In the genomic region with DNA sequence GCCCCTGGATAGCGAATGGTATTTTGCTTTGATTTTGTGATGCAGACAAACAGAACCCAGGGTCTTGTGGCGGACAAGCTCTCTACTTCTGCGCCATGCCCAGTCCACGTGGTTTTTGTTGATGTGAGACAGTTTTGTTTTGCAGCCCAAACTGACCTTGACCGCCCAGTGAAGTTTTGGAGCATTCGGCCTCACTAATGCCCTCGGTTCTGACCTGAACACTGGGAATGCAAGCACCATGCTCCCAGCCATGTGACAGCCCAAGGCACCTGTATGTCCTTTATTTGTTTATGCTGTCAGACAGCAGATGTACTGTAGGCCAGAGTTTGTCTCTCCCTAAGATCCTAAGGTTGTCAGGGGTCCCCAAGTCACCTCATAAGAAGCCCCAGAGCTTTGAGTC, we compare ENCODE assay signal across 22 mouse cellular contexts. TPM values are rescaled to one million over a fixed set of nuclear protein-coding genes. Genes with fewer than 3 reads are reported as not detected.
"Had no signal": no experiment of that assay in that cellular context is flagged by ENCODE, and none has a peak within 500 bp of the region (broad histone marks: within the 10 kb centered on the region; RNA-seq: fewer than 3 reads in every experiment).

No protein-coding gene starts in this region.

- H3K27ac ChIP-seq: intestine, embryonic 15.5 days; kidney, postnatal 0 days; liver, embryonic 14.5 days; lung, embryonic 15.5 days; midbrain, embryonic 10.5 days; midbrain, embryonic 13.5 days; neural tube, embryonic 13.5 days had no signal

- H3K4me3 ChIP-seq: intestine, embryonic 15.5 days; limb, embryonic 12.5 days; limb, embryonic 15.5 days; lung, embryonic 15.5 days; megakaryocyte, embryonic 14.5 days; midbrain, embryonic 10.5 days; midbrain, embryonic 13.5 days; myocyte; neural tube, embryonic 13.5 days had no signal

- H3K4me2 ChIP-seq: intestine, embryonic 15.5 days; limb, embryonic 12.5 days; limb, embryonic 15.5 days; lung, embryonic 15.5 days; midbrain, embryonic 13.5 days; neural tube, embryonic 13.5 days had no signal

- DNase-seq: left cerebral cortex, postnatal 4 days; lung, adult 18-20 months; lung, postnatal 10 days; lung, postnatal 36 days; thymus, adult 18-20 months; thymus, postnatal 36 days had no signal

- H3K4me1 ChIP-seq: lung, embryonic 15.5 days; midbrain, embryonic 13.5 days; neural tube, embryonic 13.5 days had no signal

- H3K36me3 ChIP-seq: midbrain, embryonic 13.5 days had no signal

- H3K9me3 ChIP-seq: intestine, embryonic 15.5 days; limb, embryonic 12.5 days; limb, embryonic 15.5 days; lung, embryonic 15.5 days; midbrain, embryonic 10.5 days; midbrain, embryonic 13.5 days; neural tube, embryonic 13.5 days had no signal

- H3K9ac ChIP-seq: intestine, embryonic 15.5 days; limb, embryonic 12.5 days; limb, embryonic 15.5 days; liver, embryonic 14.5 days; lung, embryonic 15.5 days; midbrain, embryonic 13.5 days; neural tube, embryonic 13.5 days had no signal

- H3K27me3 ChIP-seq: intestine, embryonic 15.5 days; limb, embryonic 12.5 days; limb, embryonic 15.5 days; lung, embryonic 15.5 days; megakaryocyte, embryonic 14.5 days; midbrain, embryonic 13.5 days; neural tube, embryonic 13.5 days had no signal

- ATAC-seq: intestine, embryonic 15.5 days; midbrain, embryonic 13.5 days; midbrain, embryonic 16.5 days had no signal

RNA-seq across cellular contexts. Expression of gene C1s2, which starts 38.7 kb away (rescaled TPM):
- total RNA-seq: monocyte, adult 5-6 weeks; neutrophil, adult 5-6 weeks had no signal
- polyA plus RNA-seq: intestine, embryonic 15.5 days; limb, embryonic 12.5 days; limb, embryonic 15.5 days; neural tube, embryonic 13.5 days; small intestine, adult 2 months; stomach, embryonic 16.5 days had no signal
